Mouse (Mus musculus) E14TG2a.4 (cell line): ENCODE measurements at regions not wholly inside any gene's neighbourhood (a gene's known extent, or its start where the extent isn't known, plus 50 kb on each side); places are given as distances from the start of the nearest gene placed in this dataset.

Experiments used
- CTCF ChIP-seq: conservative IDR thresholded peaks from 2 replicates; pipeline ENCODE4 v1.5.1; 2014; ENCODE audit warnings: low read length
- POU5F1 ChIP-seq: IDR thresholded peaks from 2 replicates; pipeline ENCODE4 v1.6.1; 2014; ENCODE audit warnings: low read length, borderline replicate concordance

GRCm38 (mm10) chr9:52448245-52448644 lies 231.3 kb downstream of the AI593442 start:
- TF ChIP-seq CTCF (no peak), POU5F1 (no peak)
